Mouse (Mus musculus): Measurements from ENCODE around the gene Cwh43. TPM values are rescaled to one million over a fixed set of nuclear protein-coding genes. Genes with fewer than 3 reads are reported as not detected.

Cwh43 gene
- total and polyA plus RNA-seq, 2 experiments from 2014 or later: 0.62 to 0.99 TPM

- H3K27me3 ChIP-seq (ENCODE audit: insufficient read depth, low read length): no peaks in the 10 kb centered on the region
- peak; percentile 99 for DNase-seq (ENCODE audit: low spot score)
- ATAC-seq (ENCODE audit: low FRiP score): peak; percentile 96
- H3K9ac ChIP-seq (replicated peaks; ENCODE audit: low read length, poor library complexity, severe bottlenecking): peak overlapping the region; percentile 46; the same call in 1 of the 2 replicates
- under 1% methylated on average over 37 of the region's 37 CpGs for WGBS
- peak; percentile 70 for TF ChIP-seq CTCF (IDR thresholded peaks at IDR 0.05)
- H3K4me1 ChIP-seq (ENCODE audit: insufficient read depth, low read length): peaks cover 4% of the 10 kb centered on the region; the same call in 1 of the 2 replicates
- no peaks in the 10 kb centered on the region for H3K36me3 ChIP-seq (ENCODE audit: insufficient read depth, low read length)
- peak overlapping the region; percentile 76 for H3K4me2 ChIP-seq (ENCODE audit: low read depth, low read length, poor library complexity, severe bottlenecking)
- H3K9me3 ChIP-seq (ENCODE audit: low read length): no peaks in the 10 kb centered on the region
- peak overlapping the region; percentile 83 for H3K4me3 ChIP-seq (ENCODE audit: low read depth, low read length)
- peak overlapping the region; percentile 91 for H3K27ac ChIP-seq (ENCODE audit: low read depth, low read length)
These were observed 84.8 kb downstream of the Cwh43 start for GRCm38 (mm10) chr5:73490596-73491073.

GRCm38 (mm10) chr5:73491074-73491836 is 85.4 kb downstream of the Cwh43 start:
- peak overlapping the region; percentile 83 for H3K4me3 ChIP-seq (ENCODE audit: low read depth, low read length)
- ATAC-seq (ENCODE audit: low FRiP score) (peak; percentile 56), DNase-seq (ENCODE audit: low spot score) (no peak)
- peak overlapping the region; percentile 77 for H3K9ac ChIP-seq (replicated peaks; ENCODE audit: low read length, poor library complexity, severe bottlenecking)
- no peak for TF ChIP-seq CTCF (IDR thresholded peaks at IDR 0.05)
- no peaks in the 10 kb centered on the region for H3K9me3 ChIP-seq (ENCODE audit: low read length)
- no peaks in the 10 kb centered on the region for H3K27me3 ChIP-seq (ENCODE audit: insufficient read depth, low read length)
- H3K4me2 ChIP-seq (ENCODE audit: low read depth, low read length, poor library complexity, severe bottlenecking): peak overlapping the region; percentile 76
- H3K4me1 ChIP-seq (ENCODE audit: insufficient read depth, low read length): peaks cover 4% of the 10 kb centered on the region; the same call in 1 of the 2 replicates
- H3K27ac ChIP-seq (ENCODE audit: low read depth, low read length): peak overlapping the region; percentile 91
- under 1% methylated on average over 47 of the region's 70 CpGs for WGBS
- no peaks in the 10 kb centered on the region for H3K36me3 ChIP-seq (ENCODE audit: insufficient read depth, low read length)

GRCm38 (mm10) chr5:73491837-73492720 is 86.2 kb downstream of the Cwh43 start:
- DNase-seq (ENCODE audit: low spot score): peak; percentile 96
- WGBS: under 1% methylated on average over 57 of the region's 59 CpGs
- Histone ChIP-seq H3K27ac (ENCODE audit: low read depth, low read length) (peak overlapping the region; percentile 91), H3K9ac (replicated peaks; ENCODE audit: low read length, poor library complexity, severe bottlenecking) (peak overlapping the region; percentile 77), H3K27me3 (ENCODE audit: insufficient read depth, low read length) (no peaks in the 10 kb centered on the region), H3K9me3 (ENCODE audit: low read length) (no peaks in the 10 kb centered on the region), H3K4me2 (ENCODE audit: low read depth, low read length, poor library complexity, severe bottlenecking) (peak overlapping the region; percentile 76), H3K36me3 (ENCODE audit: insufficient read depth, low read length) (no peaks in the 10 kb centered on the region), H3K4me3 (ENCODE audit: low read depth, low read length) (peak overlapping the region; percentile 83), H3K4me1 (ENCODE audit: insufficient read depth, low read length) (peaks cover 4% of the 10 kb centered on the region; the same call in 1 of the 2 replicates)
- peak; percentile 75 for ATAC-seq (ENCODE audit: low FRiP score)
- TF ChIP-seq CTCF (IDR thresholded peaks at IDR 0.05): no peak

GRCm38 (mm10) chr5:73497401-73497800 is 91.5 kb downstream of the Cwh43 start:
- TF ChIP-seq CTCF (IDR thresholded peaks at IDR 0.05): no peak
- Histone ChIP-seq H3K27me3 (ENCODE audit: insufficient read depth, low read length) (no peaks in the 10 kb centered on the region), H3K9me3 (ENCODE audit: low read length) (no peaks in the 10 kb centered on the region), H3K4me2 (ENCODE audit: low read depth, low read length, poor library complexity, severe bottlenecking) (no peak overlapping the region), H3K4me3 (ENCODE audit: low read depth, low read length) (no peak overlapping the region), H3K36me3 (ENCODE audit: insufficient read depth, low read length) (no peaks in the 10 kb centered on the region), H3K9ac (replicated peaks; ENCODE audit: low read length, poor library complexity, severe bottlenecking) (no peak overlapping the region), H3K27ac (ENCODE audit: low read depth, low read length) (no peak overlapping the region), H3K4me1 (ENCODE audit: insufficient read depth, low read length) (peaks cover 4% of the 10 kb centered on the region; the same call in 1 of the 2 replicates)
- DNase-seq (ENCODE audit: low spot score) (no peak), ATAC-seq (ENCODE audit: low FRiP score) (no peak)
- WGBS: 74% methylated on average over 3 of the region's 3 CpGs

- H3K27ac ChIP-seq (ENCODE audit: low read depth, low read length): no peak overlapping the region
- H3K4me3 ChIP-seq (ENCODE audit: low read depth, low read length): no peak overlapping the region
- DNase-seq (ENCODE audit: low spot score) (no peak), ATAC-seq (ENCODE audit: low FRiP score) (no peak)
- no peaks in the 10 kb centered on the region for H3K27me3 ChIP-seq (ENCODE audit: insufficient read depth, low read length)
- H3K9me3 ChIP-seq (ENCODE audit: low read length): no peaks in the 10 kb centered on the region
- 90% methylated on average over 8 of the region's 8 CpGs for WGBS
- H3K4me1 ChIP-seq (ENCODE audit: insufficient read depth, low read length): no peaks in the 10 kb centered on the region
- no peak for TF ChIP-seq CTCF (IDR thresholded peaks at IDR 0.05)
- no peaks in the 10 kb centered on the region for H3K36me3 ChIP-seq (ENCODE audit: insufficient read depth, low read length)
- H3K9ac ChIP-seq (replicated peaks; ENCODE audit: low read length, poor library complexity, severe bottlenecking): no peak overlapping the region
- H3K4me2 ChIP-seq (ENCODE audit: low read depth, low read length, poor library complexity, severe bottlenecking): no peak overlapping the region
These were observed 92.7 kb downstream of the Cwh43 start for GRCm38 (mm10) chr5:73498559-73498958.

Measured in midbrain, postnatal 0 days (tissue).